Mouse (Mus musculus): ENCODE results near the gene Kifc5b. TPM values are rescaled to one million over a fixed set of nuclear protein-coding genes. Genes with fewer than 3 reads are reported as not detected.
"Not testable (repeated sequence)": the region's sequence is repeated elsewhere in the genome, so short reads cannot be mapped to it uniquely, and the experiment has no call there.

Kifc5b gene
- polyA plus RNA-seq, 1 experiment: 15.4 TPM

- H3K4me3 ChIP-seq: no peak overlapping the region
- no peaks in the 10 kb centered on the region for H3K36me3 ChIP-seq (ENCODE audit: control insufficient read depth, insufficient read depth)
- no peaks in the 10 kb centered on the region for H3K27me3 ChIP-seq (ENCODE audit: control insufficient read depth, insufficient read depth, insufficient read length)
- TF ChIP-seq CEBPB (IDR thresholded peaks at IDR 0.05; ENCODE audit: insufficient read depth, poor library complexity, severe bottlenecking) (no peak), MYOG (IDR thresholded peaks at IDR 0.05; ENCODE audit: control insufficient read depth in 1 of 3, insufficient read depth in 1 of 3, insufficient read length in 2 of 3, low read depth in 2 of 3) (peak; percentile 7 to 84 (median 67)), E2F4 (IDR thresholded peaks at IDR 0.05; ENCODE audit: insufficient read depth) (no peak), TCF3 (IDR thresholded peaks at IDR 0.05; ENCODE audit: insufficient read length, low read depth) (no peak), MAX (IDR thresholded peaks at IDR 0.05; ENCODE audit: low read depth) (no peak), REST (IDR thresholded peaks at IDR 0.05; ENCODE audit: insufficient read depth, insufficient read length) (no peak), SRF (IDR thresholded peaks at IDR 0.05; ENCODE audit: control insufficient read depth, insufficient read length, low read depth) (no peak), POLR2A (IDR thresholded peaks at IDR 0.05; ENCODE audit: insufficient read length, low read depth) (no peak), MYOD1 (IDR thresholded peaks at IDR 0.05; ENCODE audit: control insufficient read depth in 1 of 3, insufficient read length in 2 of 3, low read depth in 2 of 3) (peak in 2 of 3 experiments; percentile 7 to 67), USF1 (IDR thresholded peaks at IDR 0.05; ENCODE audit: low read depth) (no peak), POLR2AphosphoS2 (IDR thresholded peaks at IDR 0.05; ENCODE audit: insufficient read length, low read depth) (no peak), TCF12 (IDR thresholded peaks at IDR 0.05; ENCODE audit: insufficient read depth, poor library complexity, severe bottlenecking) (peak; percentile 14)
- H3K4me2 ChIP-seq (ENCODE audit: low read depth): peak overlapping the region; percentile 49
- H3ac ChIP-seq (ENCODE audit: control insufficient read depth, insufficient read length): no peak overlapping the region
- peaks cover 30% of the 10 kb centered on the region for H3K79me2 ChIP-seq (ENCODE audit: control insufficient read depth, insufficient read depth)
Observed at GRCm38 (mm10) chr17:26915248-26915647, 1.6 kb upstream of the Kifc5b start.

- H3K4me2 ChIP-seq (ENCODE audit: low read depth): peak overlapping the region; percentile 77
- H3ac ChIP-seq (ENCODE audit: control insufficient read depth, insufficient read length): peak overlapping the region; percentile 28
- H3K79me2 ChIP-seq (ENCODE audit: control insufficient read depth, insufficient read depth): peaks cover 30% of the 10 kb centered on the region
- H3K4me3 ChIP-seq: peak overlapping the region; percentile 52
- not testable (repeated sequence) for H3K36me3 ChIP-seq (ENCODE audit: control insufficient read depth, insufficient read depth); H3K27me3 ChIP-seq (ENCODE audit: control insufficient read depth, insufficient read depth, insufficient read length)
Observed at GRCm38 (mm10) chr17:26917560-26917959, 669 bp downstream of the Kifc5b start.

GRCm38 (mm10) chr17:26918343-26918742, 1.5 kb downstream of the Kifc5b start:
- Histone ChIP-seq H3K36me3 (ENCODE audit: control insufficient read depth, insufficient read depth) (no peaks in the 10 kb centered on the region), H3K4me2 (ENCODE audit: low read depth) (peak overlapping the region; percentile 77), H3K4me3 (peak overlapping the region; percentile 52), H3ac (ENCODE audit: control insufficient read depth, insufficient read length) (no peak overlapping the region), H3K27me3 (ENCODE audit: control insufficient read depth, insufficient read depth, insufficient read length) (no peaks in the 10 kb centered on the region), H3K79me2 (ENCODE audit: control insufficient read depth, insufficient read depth) (peaks cover 30% of the 10 kb centered on the region)
- TF ChIP-seq MYOG (IDR thresholded peaks at IDR 0.05; ENCODE audit: control insufficient read depth in 1 of 3, insufficient read depth in 1 of 3, insufficient read length in 2 of 3, low read depth in 2 of 3) (no peak), E2F4 (IDR thresholded peaks at IDR 0.05; ENCODE audit: insufficient read depth) (no peak), POLR2AphosphoS2 (IDR thresholded peaks at IDR 0.05; ENCODE audit: insufficient read length, low read depth) (no peak), MAX (IDR thresholded peaks at IDR 0.05; ENCODE audit: low read depth) (no peak), TCF3 (IDR thresholded peaks at IDR 0.05; ENCODE audit: insufficient read length, low read depth) (no peak), SRF (IDR thresholded peaks at IDR 0.05; ENCODE audit: control insufficient read depth, insufficient read length, low read depth) (no peak), TCF12 (IDR thresholded peaks at IDR 0.05; ENCODE audit: insufficient read depth, poor library complexity, severe bottlenecking) (no peak), USF1 (IDR thresholded peaks at IDR 0.05; ENCODE audit: low read depth) (no peak), POLR2A (IDR thresholded peaks at IDR 0.05; ENCODE audit: insufficient read length, low read depth) (no peak), REST (IDR thresholded peaks at IDR 0.05; ENCODE audit: insufficient read depth, insufficient read length) (no peak), MYOD1 (IDR thresholded peaks at IDR 0.05; ENCODE audit: control insufficient read depth in 1 of 3, insufficient read length in 2 of 3, low read depth in 2 of 3) (no peak), CEBPB (IDR thresholded peaks at IDR 0.05; ENCODE audit: insufficient read depth, poor library complexity, severe bottlenecking) (no peak)

GRCm38 (mm10) chr17:26919516-26919915, 2.6 kb downstream of the Kifc5b start:
- not testable (repeated sequence) for H3K4me2 ChIP-seq (ENCODE audit: low read depth); H3K36me3 ChIP-seq (ENCODE audit: control insufficient read depth, insufficient read depth); H3ac ChIP-seq (ENCODE audit: control insufficient read depth, insufficient read length); H3K27me3 ChIP-seq (ENCODE audit: control insufficient read depth, insufficient read depth, insufficient read length); H3K4me3 ChIP-seq
- H3K79me2 ChIP-seq (ENCODE audit: control insufficient read depth, insufficient read depth): peaks cover 30% of the 10 kb centered on the region

GRCm38 (mm10) chr17:26922368-26922767, 5.5 kb downstream of the Kifc5b start:
- H3K4me3 ChIP-seq; H3K36me3 ChIP-seq (ENCODE audit: control insufficient read depth, insufficient read depth); H3ac ChIP-seq (ENCODE audit: control insufficient read depth, insufficient read length); H3K27me3 ChIP-seq (ENCODE audit: control insufficient read depth, insufficient read depth, insufficient read length); H3K4me2 ChIP-seq (ENCODE audit: low read depth): not testable (repeated sequence)
- H3K79me2 ChIP-seq (ENCODE audit: control insufficient read depth, insufficient read depth): peaks cover 29% of the 10 kb centered on the region

GRCm38 (mm10) chr17:26925414-26925813, 8.5 kb downstream of the Kifc5b start:
- not testable (repeated sequence) for H3ac ChIP-seq (ENCODE audit: control insufficient read depth, insufficient read length); H3K4me2 ChIP-seq (ENCODE audit: low read depth)
- peaks cover 12% of the 10 kb centered on the region for H3K36me3 ChIP-seq (ENCODE audit: control insufficient read depth, insufficient read depth)

GRCm38 (mm10) chr17:26931795-26932194, 14.9 kb downstream of the Kifc5b start:
- not testable (repeated sequence) for H3K4me2 ChIP-seq (ENCODE audit: low read depth); H3K27me3 ChIP-seq (ENCODE audit: control insufficient read depth, insufficient read depth, insufficient read length); H3ac ChIP-seq (ENCODE audit: control insufficient read depth, insufficient read length); H3K79me2 ChIP-seq (ENCODE audit: control insufficient read depth, insufficient read depth); H3K4me3 ChIP-seq
- H3K36me3 ChIP-seq (ENCODE audit: control insufficient read depth, insufficient read depth): peaks cover 12% of the 10 kb centered on the region

More at GRCm38 (mm10) chr17:26925414-26925813, 8.5 kb downstream of the Kifc5b start:
- H3K4me3 ChIP-seq; H3K79me2 ChIP-seq (ENCODE audit: control insufficient read depth, insufficient read depth); H3K27me3 ChIP-seq (ENCODE audit: control insufficient read depth, insufficient read depth, insufficient read length): not testable (repeated sequence)
